ENCODE assay signal across 11 mouse cellular contexts in the genomic region with DNA sequence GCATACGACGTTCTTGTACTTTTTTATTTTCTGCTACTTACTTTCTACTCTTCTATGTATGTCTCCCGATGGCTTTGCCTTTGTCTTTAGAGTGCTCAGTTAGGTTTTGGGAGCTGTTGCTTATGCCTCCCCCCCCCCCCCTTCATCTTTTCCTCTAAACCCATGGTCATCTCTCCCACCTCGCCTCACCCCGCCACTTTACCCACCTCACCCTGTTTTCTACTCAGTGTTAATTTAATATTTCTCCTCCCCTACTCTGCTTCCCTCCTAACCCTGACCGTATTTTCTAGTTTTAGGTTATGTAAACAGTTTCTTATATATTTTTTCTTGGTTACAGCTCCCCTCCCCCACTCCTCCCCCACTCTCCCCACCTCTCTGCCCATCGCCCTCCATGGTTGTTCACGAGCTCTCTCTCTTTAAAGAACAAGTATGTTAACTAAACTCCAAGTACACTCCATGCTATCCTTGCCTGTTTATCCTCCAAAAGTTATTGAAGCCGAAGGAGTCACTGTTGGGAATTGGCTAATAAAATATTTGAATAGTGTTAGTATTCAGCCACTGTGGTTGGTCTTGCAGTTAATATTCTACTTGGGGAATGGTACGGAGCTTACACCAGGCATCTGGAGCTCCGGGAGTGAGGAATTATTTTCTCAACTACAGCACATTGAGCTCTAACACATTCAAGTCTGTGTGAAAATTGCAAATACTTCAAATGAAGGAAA. TPM values are rescaled to one million over a fixed set of nuclear protein-coding genes. Genes with fewer than 3 reads are reported as not detected.
A peak's percentile ranks its signal among the peaks of the same experiment; 100 is the strongest.
DNase-seq lines count a peak whose midpoint lies in the region; ATAC-seq lines count a peak whose summit lies in the region.
"Had no signal": no experiment of that assay in that cellular context is flagged by ENCODE, and none has a peak within 500 bp of the region (broad histone marks: within the 10 kb centered on the region; RNA-seq: fewer than 3 reads in every experiment).

No protein-coding gene starts in this region.

- peak overlapping the region; percentile 25; the same call in 1 of the 2 replicates for H3K9ac ChIP-seq in embryonic facial prominence, embryonic 14.5 days (ENCODE audit: low read depth, low read length)
- no peak overlapping the region for H3K9ac ChIP-seq in liver, embryonic 13.5 days

- H3K36me3 ChIP-seq in embryonic facial prominence, embryonic 14.5 days (ENCODE audit: control insufficient read depth, insufficient read depth, low read length): no peaks in the 10 kb centered on the region
- no peaks in the 10 kb centered on the region for H3K36me3 ChIP-seq in liver, embryonic 13.5 days
- H3K36me3 ChIP-seq: forebrain, embryonic 10.5 days; G1E had no signal

- DNase-seq in kidney, adult 9 months: peak; percentile 59
- no peak for DNase-seq in kidney, adult 11 months
- DNase-seq in brain, adult 2 months (ENCODE audit: low read depth, low spot score): peak; percentile 5
- DNase-seq in embryonic facial prominence, embryonic 14.5 days (ENCODE audit: low spot score): no peak
- no peak for DNase-seq in liver, embryonic 13.5 days
- DNase-seq in cerebellum, adult 8-10 months: no peak
- DNase-seq: cerebellum, adult 9-10 months had no signal

- peak overlapping the region; percentile 38 for H3K4me2 ChIP-seq in embryonic facial prominence, embryonic 14.5 days (ENCODE audit: low read depth, low read length)
- H3K4me2 ChIP-seq in liver, embryonic 13.5 days: peak overlapping the region; percentile 12; the same call in 1 of the 2 replicates

- 68% methylated on average over 11 of the region's 11 CpGs for WGBS in embryonic facial prominence, embryonic 14.5 days
- 62% methylated on average over 11 of the region's 11 CpGs for WGBS in liver, embryonic 13.5 days (ENCODE audit: insufficient replicate concordance)

- H3K4me1 ChIP-seq in embryonic facial prominence, embryonic 14.5 days (ENCODE audit: control insufficient read depth, insufficient read depth, low read length): peaks cover 15% of the 10 kb centered on the region
- H3K4me1 ChIP-seq in liver, embryonic 13.5 days (replicated peaks): no peaks in the 10 kb centered on the region

- H3K9me3 ChIP-seq in embryonic facial prominence, embryonic 14.5 days (ENCODE audit: control insufficient read depth, low read length): no peaks in the 10 kb centered on the region
- H3K9me3 ChIP-seq in liver, embryonic 13.5 days (replicated peaks): no peaks in the 10 kb centered on the region
- H3K9me3 ChIP-seq: forebrain, embryonic 10.5 days; G1E had no signal

- no peaks in the 10 kb centered on the region for H3K27me3 ChIP-seq in embryonic facial prominence, embryonic 14.5 days (replicated peaks; ENCODE audit: control insufficient read depth, insufficient read depth, low read length)
- no peaks in the 10 kb centered on the region for H3K27me3 ChIP-seq in liver, embryonic 13.5 days

- H3K4me3 ChIP-seq in embryonic facial prominence, embryonic 14.5 days (ENCODE audit: low read depth, low read length): no peak overlapping the region
- no peak overlapping the region for H3K4me3 ChIP-seq in liver, embryonic 13.5 days (replicated peaks)
- H3K4me3 ChIP-seq: forebrain, embryonic 10.5 days had no signal

- peak overlapping the region; percentile 10; the same call in 1 of the 2 replicates for H3K27ac ChIP-seq in embryonic facial prominence, embryonic 14.5 days (replicated peaks; ENCODE audit: low read depth, low read length)
- H3K27ac ChIP-seq in liver, embryonic 13.5 days: no peak overlapping the region
- H3K27ac ChIP-seq: forebrain, embryonic 10.5 days had no signal

- ATAC-seq in embryonic facial prominence, embryonic 14.5 days (ENCODE audit: low read depth): no peak
- no peak for ATAC-seq in liver, embryonic 13.5 days (ENCODE audit: low read depth)
- no peak for ATAC-seq in inflammation-experienced regulatory T-cells, adult 6 months

RNA-seq across cellular contexts. Expression of a gene that starts 59.0 kb away (rescaled TPM):
- polyA plus RNA-seq in embryonic facial prominence, embryonic 14.5 days (2014; fragmentation: Nextera tagmentation; extraction: Ambion mirVana): 64.7 and 94.7 TPM in 2 replicates
- 0.45 and 0.61 TPM in 2 replicates for polyA plus RNA-seq in liver, embryonic 13.5 days (2015; fragmentation: Nextera tagmentation; extraction: Ambion mirVana)
- polyA plus RNA-seq in inflammation-experienced regulatory T-cells, adult 6 months (2017; shearing (Covaris generic)): not detected
- polyA plus RNA-seq: forebrain, embryonic 10.5 days; G1E; spleen, adult 2 months had no signal

Comparison
In these comparisons a context has a peak if more than half of its experiments do, and no peak if none do; other contexts are left out.
1. DNase-seq: peak in kidney, adult 9 months (single experiment) and brain, adult 2 months (single experiment); none in kidney, adult 11 months (single experiment), embryonic facial prominence, embryonic 14.5 days (single experiment), liver, embryonic 13.5 days (single experiment) and cerebellum, adult 8-10 months (single experiment).
2. RNA of a gene that starts 59.0 kb away (polyA plus RNA-seq): 64.7 to 94.7 TPM in embryonic facial prominence, embryonic 14.5 days; 0.45 to 0.61 TPM in liver, embryonic 13.5 days and not detected in inflammation-experienced regulatory T-cells, adult 6 months; every median in the first group is over 10 times any median in the second.